Mouse (Mus musculus): ENCODE data around the gene Tnik.

- TF ChIP-seq GATA1 (IDR thresholded peaks at IDR 0.05; ENCODE audit: borderline replicate concordance, low read length) (no peak), FLI1 (IDR thresholded peaks at IDR 0.05; ENCODE audit: low read length) (no peak)
Observed at GRCm38 (mm10) chr3:28232885-28233284, 30.1 kb upstream of the Tnik start.
